Mouse (Mus musculus) limb, embryonic 14.5 days (tissue): ENCODE measurements around the gene Gpr25. TPM values are rescaled to one million over a fixed set of nuclear protein-coding genes. Genes with fewer than 3 reads are reported as not detected.

Experiments
- ATAC-seq: fragments of 200-750 bp; cut with Nextera tagmentation; 2 replicates; pipeline ENCODE4 v1.8.0; 2017; ENCODE audit warnings: low read depth, moderate number of reproducible peaks, moderate TSS enrichment; ENCODE audit not compliant: low FRiP score
- DNase-seq: peaks from one replicate; pipeline ENCODE4 v3.0.0-alpha.2; 2015; ENCODE audit warnings: low spot score
- H3K27ac ChIP-seq: fragments of 300-500 bp; sonication (generic); replicated peaks from 2 replicates; pipeline ENCODE4 v1.5.1; 2014; ENCODE audit warnings: low read depth, mild to moderate bottlenecking, low read length, moderate library complexity, mixed read lengths
- H3K27me3 ChIP-seq: fragments of 300-500 bp; sonication (generic); 2 replicates; pipeline ENCODE4 v1.6.1; 2014; ENCODE audit warnings: low read length, mixed read lengths; ENCODE audit not compliant: control insufficient read depth, insufficient read depth
- H3K36me3 ChIP-seq: fragments of 300-500 bp; sonication (generic); 2 replicates; pipeline ENCODE4 v1.6.1; 2014; ENCODE audit warnings: mild to moderate bottlenecking, low read length, moderate library complexity, mixed read lengths; ENCODE audit not compliant: control insufficient read depth, insufficient read depth
- H3K4me1 ChIP-seq: fragments of 300-500 bp; sonication (generic); 2 replicates; pipeline ENCODE4 v1.6.1; 2014; ENCODE audit warnings: antibody characterized with exemption, low read length, mixed read lengths; ENCODE audit not compliant: control insufficient read depth, insufficient read depth
- H3K4me2 ChIP-seq: fragments of 300-500 bp; sonication (generic); replicated peaks from 2 replicates; pipeline ENCODE4 v1.6.1; 2014; ENCODE audit warnings: low read depth, mild to moderate bottlenecking, low read length, moderate library complexity; ENCODE audit not compliant: severe bottlenecking
- H3K4me3 ChIP-seq: fragments of 300-500 bp; sonication (generic); replicated peaks from 2 replicates; pipeline ENCODE4 v1.5.1; 2014; ENCODE audit warnings: low read length
- H3K9ac ChIP-seq: fragments of 300-500 bp; sonication (generic); 2 replicates; pipeline ENCODE4 v1.6.1; 2014; ENCODE audit warnings: mild to moderate bottlenecking, low read depth, low read length, moderate library complexity; ENCODE audit not compliant: severe bottlenecking
- H3K9me3 ChIP-seq: fragments of 300-500 bp; sonication (generic); 2 replicates; pipeline ENCODE4 v1.6.1; 2016; ENCODE audit warnings: low read length; ENCODE audit not compliant: control insufficient read depth
- POLR2A ChIP-seq: fragments of 200-500 bp; IDR thresholded peaks from 2 replicates; pipeline ENCODE4 v1.8.0; 2012; ENCODE audit warnings: inconsistent platforms, mild to moderate bottlenecking, moderate library complexity, borderline replicate concordance; ENCODE audit not compliant: insufficient read depth, insufficient read length; ENCODE audit errors: extremely low read depth
- WGBS: fragments of 180-500 bp; shearing (Covaris S2); extraction: QIAGEN DNeasy Blood & Tissue Kit; methylation state at CpG from one replicate; pipeline ENCODE4 v1.1.7; 2014; 5-methylcytosine and 5-hydroxymethylcytosine counted together
- polyA plus RNA-seq, 2 experiments: library from polyadenylated mRNA; depleted of rRNA in 1 of 2; stranded (reverse) in 1 of 2; unstranded in 1 of 2; fragments of >200 nt; fragmentation: Nextera tagmentation in 1 of 2; extraction: Ambion mirVana in 1 of 2; gene quantifications; 2 replicates each; pipeline versions ENCODE4 v1.2.1 to v1.2.3; 2012 to 2014

Gpr25 gene
- polyA plus RNA-seq, 2 experiments, result 0.21 to 0.68 TPM

GRCm38 (mm10) chr1:136259543-136259892 lies 1.2 kb downstream of the Gpr25 start:
- WGBS, result 5% methylated on average over 16 of the region's 16 CpGs
- H3K27ac ChIP-seq, result no peak overlapping the region
- DNase-seq (no peak), ATAC-seq (no peak)
- peak overlapping the region; percentile 59 for H3K4me3 ChIP-seq
- no peaks in the 10 kb centered on the region for H3K36me3 ChIP-seq
- no peaks in the 10 kb centered on the region for H3K9me3 ChIP-seq
- H3K9ac ChIP-seq, result peak overlapping the region; percentile 68
- H3K4me1 ChIP-seq, result peaks cover 10% of the 10 kb centered on the region; the same call in 1 of the 2 replicates
- H3K4me2 ChIP-seq, result peak overlapping the region; percentile 96
- TF ChIP-seq POLR2A, result no peak
- H3K27me3 ChIP-seq, result peaks cover 40% of the 10 kb centered on the region

- Histone ChIP-seq H3K4me3 (no peak overlapping the region), H3K9me3 (no peaks in the 10 kb centered on the region), H3K36me3 (no peaks in the 10 kb centered on the region), H3K4me2 (no peak overlapping the region), H3K4me1 (peaks cover 10% of the 10 kb centered on the region; the same call in 1 of the 2 replicates), H3K9ac (no peak overlapping the region), H3K27ac (no peak overlapping the region), H3K27me3 (peaks cover 40% of the 10 kb centered on the region)
- TF ChIP-seq POLR2A, result no peak
- 71% methylated on average over 9 of the region's 9 CpGs for WGBS
- ATAC-seq, result no peak
- no peak for DNase-seq
Measured at GRCm38 (mm10) chr1:136258495-136258894, 2.2 kb downstream of the Gpr25 start.

GRCm38 (mm10) chr1:136255657-136256056 lies 5.0 kb downstream of the Gpr25 start:
- no peak for TF ChIP-seq POLR2A
- no peak overlapping the region for H3K27ac ChIP-seq
- no peak overlapping the region for H3K4me2 ChIP-seq
- no peaks in the 10 kb centered on the region for H3K9me3 ChIP-seq
- peaks cover 9% of the 10 kb centered on the region; the same call in 1 of the 2 replicates for H3K4me1 ChIP-seq
- H3K4me3 ChIP-seq, result no peak overlapping the region
- H3K36me3 ChIP-seq, result no peaks in the 10 kb centered on the region
- no peak overlapping the region for H3K9ac ChIP-seq
- DNase-seq (no peak), ATAC-seq (no peak)
- H3K27me3 ChIP-seq, result peaks cover 24% of the 10 kb centered on the region
- 17% methylated on average over 8 of the region's 8 CpGs for WGBS

- H3K4me1 ChIP-seq, result peaks cover 7% of the 10 kb centered on the region; the same call in 1 of the 2 replicates
- H3K27ac ChIP-seq, result no peak overlapping the region
- no peak overlapping the region for H3K4me3 ChIP-seq
- no peaks in the 10 kb centered on the region for H3K9me3 ChIP-seq
- peaks cover 19% of the 10 kb centered on the region for H3K27me3 ChIP-seq
- ATAC-seq, result no peak
- TF ChIP-seq POLR2A, result no peak
- 35% methylated on average over 6 of the region's 6 CpGs for WGBS
- no peak overlapping the region for H3K9ac ChIP-seq
- H3K4me2 ChIP-seq, result no peak overlapping the region
- DNase-seq, result no peak
- H3K36me3 ChIP-seq, result no peaks in the 10 kb centered on the region
Measured at GRCm38 (mm10) chr1:136255174-136255573, 5.5 kb downstream of the Gpr25 start.

GRCm38 (mm10) chr1:136254503-136255065 lies 6.1 kb downstream of the Gpr25 start:
- no peak for TF ChIP-seq POLR2A
- Histone ChIP-seq H3K27me3 (peaks cover 13% of the 10 kb centered on the region), H3K4me1 (peaks cover 2% of the 10 kb centered on the region; the same call in 1 of the 2 replicates), H3K4me2 (no peak overlapping the region), H3K27ac (no peak overlapping the region), H3K9me3 (no peaks in the 10 kb centered on the region), H3K9ac (no peak overlapping the region), H3K4me3 (no peak overlapping the region), H3K36me3 (no peaks in the 10 kb centered on the region)
- ATAC-seq (no peak), DNase-seq (no peak)
- 79% methylated on average over 10 of the region's 10 CpGs for WGBS
